8 mouse cellular contexts compared by ENCODE assay signal in genomic region chr17:24850065-24850772, GRCm38 (mm10). TPM values are rescaled to one million over a fixed set of nuclear protein-coding genes. Genes with fewer than 3 reads are reported as not detected.
A peak's percentile ranks its signal among the peaks of the same experiment; 100 is the strongest.
DNase-seq lines count a peak whose midpoint lies in the region; ATAC-seq and TF ChIP-seq lines count a peak whose summit lies in the region.

Gene Fahd1, minus strand, starts transcription at chr17:24850364.

- CTCF ChIA-PET in Patski (lab: Charles Lee): interaction anchor here (1.0 to 1.6 kb wide), 3 partner anchors 10 to 32 kb away, joined by 3 read pairs; partner anchors contain the start of gene Hagh

- peak within 1 kb of the TSS; percentile 95 for H3K27ac ChIP-seq in hindbrain, embryonic 13.5 days

- POLR2A ChIA-PET in Patski (lab: Charles Lee): interaction anchor here (0.9 to 1.4 kb wide), 6 partner anchors 10 to 47 kb away, joined by 3 to 5 read pairs (median 3); partner anchors contain the start of genes Eme2 and Mrps34

- in situ Hi-C loops in Patski (cut with MboI; ENCODE audit: low pct_unique_long_range_greater_than_20kb): no loop called here

- H3K4me2 ChIP-seq in hindbrain, embryonic 13.5 days: peak within 1 kb of the TSS; percentile 91

- no peak for TF ChIP-seq CTCF in Patski (IDR thresholded peaks at IDR 0.05)

- H3K4me1 ChIP-seq in hindbrain, embryonic 13.5 days (replicated peaks): peaks cover 27% of the 10 kb centered on the region

- ATAC-seq in Patski: peak; percentile 97
- ATAC-seq in hindbrain, embryonic 13.5 days (ENCODE audit: low FRiP score): peak; percentile 100

- WGBS in hindbrain, embryonic 13.5 days: under 1% methylated on average over 58 of the region's 58 CpGs

- H3K9me3 ChIP-seq in hindbrain, embryonic 13.5 days: no peaks in the 10 kb centered on the region

- DNase-seq in Patski (ENCODE audit: low read depth, low spot score): peak; percentile 86
- DNase-seq in cerebellum, postnatal 14 days: peak; percentile 95 to 96
- DNase-seq in frontal cortex, postnatal 14 days (ENCODE audit: low spot score in 2 of 2): peak; percentile 93 to 97
- DNase-seq in layer of hippocampus, postnatal 25 days (ENCODE audit: extremely low spot score in 1 of 2, low spot score in 1 of 2): peak; percentile 75 to 96
- peak; percentile 99 for DNase-seq in lung, postnatal 25 days (ENCODE audit: low spot score)
- peak; percentile 98 for DNase-seq in retina, embryonic 14.5 days (ENCODE audit: low spot score)
- DNase-seq in thymus, postnatal 4 days: peak; percentile 91

- no peaks in the 10 kb centered on the region for H3K27me3 ChIP-seq in Patski
- H3K27me3 ChIP-seq in hindbrain, embryonic 13.5 days: peaks cover 9% of the 10 kb centered on the region

- H3K9ac ChIP-seq in hindbrain, embryonic 13.5 days: peak within 1 kb of the TSS; percentile 84

- peaks cover 18% of the 10 kb centered on the region for H3K36me3 ChIP-seq in hindbrain, embryonic 13.5 days

- peak within 1 kb of the TSS; percentile 80 for H3K4me3 ChIP-seq in hindbrain, embryonic 13.5 days

RNA-seq across cellular contexts. Expression of gene Fahd1, which starts in this region (rescaled TPM):
- polyA plus RNA-seq in Patski (2021): 41.2 TPM
- polyA plus RNA-seq in hindbrain, embryonic 13.5 days (2015; fragmentation: Nextera tagmentation; extraction: Ambion mirVana): 18.6 and 20.1 TPM in 2 replicates
- total RNA-seq in layer of hippocampus, postnatal 25 days (2021): 10 to 100 TPM; 19.8 to 20.6 TPM

Comparison
In these comparisons a context has a peak if more than half of its experiments do, and no peak if none do; other contexts are left out.
1. Peak in every context shown above with its lines: DNase-seq, ATAC-seq, H3K4me3 ChIP-seq and H3K27ac ChIP-seq.